Mouse (Mus musculus): ENCODE results near the gene Ubr4. TPM values are rescaled to one million over a fixed set of nuclear protein-coding genes. Genes with fewer than 3 reads are reported as not detected.
"Not testable (repeated sequence)": the region's sequence is repeated elsewhere in the genome, so short reads cannot be mapped to it uniquely, and the experiment has no call there.

Gene Ubr4
- total RNA-seq, 2 experiments from 2014 or later: 176 to 185 TPM

DNA sequence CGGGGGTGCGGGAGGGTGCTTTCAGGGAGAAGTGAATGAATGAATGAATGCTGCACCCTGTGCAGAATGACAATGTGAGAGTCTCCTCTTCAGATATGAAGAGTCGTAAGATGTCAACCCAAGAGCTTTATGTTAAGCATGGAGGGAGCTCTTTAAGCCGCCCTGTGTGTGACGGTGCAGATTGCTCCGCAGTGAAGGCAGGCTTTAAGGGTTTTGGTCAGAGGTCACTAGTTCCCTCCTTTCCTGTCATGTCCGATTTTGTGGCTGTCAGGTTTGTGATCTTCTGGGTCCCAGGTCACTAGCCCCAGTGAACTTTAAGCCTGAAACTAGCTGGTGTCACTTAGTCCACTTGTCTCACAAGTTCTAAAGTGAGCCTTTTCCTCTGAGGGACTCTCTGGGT lies 423 bp downstream of the Ubr4 start:
- intact Hi-C loops (cut with DNase I): no loop called here
- DNase-seq: no peak

DNA sequence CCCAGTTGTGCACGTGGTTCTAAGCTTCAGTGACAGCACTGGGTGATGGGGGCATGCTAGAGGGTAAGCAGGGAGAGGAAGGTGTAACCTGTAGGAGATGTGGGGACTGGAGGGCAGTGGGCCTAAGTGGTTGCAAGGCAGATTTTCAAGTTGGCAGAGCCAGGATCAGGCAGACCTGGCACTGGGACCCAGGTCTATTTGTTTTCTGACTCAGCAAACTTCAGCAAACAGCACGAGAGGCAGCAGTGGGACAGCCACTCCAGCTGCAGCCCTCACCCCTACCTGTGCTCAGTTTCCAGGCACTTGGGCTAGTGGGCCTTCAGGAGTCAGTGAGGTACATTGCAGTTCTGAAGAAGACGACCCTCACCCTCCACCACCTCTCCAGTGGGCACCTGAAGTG lies 4.8 kb downstream of the Ubr4 start:
- intact Hi-C loops (cut with DNase I): no loop called here
- no peak for DNase-seq

DNA sequence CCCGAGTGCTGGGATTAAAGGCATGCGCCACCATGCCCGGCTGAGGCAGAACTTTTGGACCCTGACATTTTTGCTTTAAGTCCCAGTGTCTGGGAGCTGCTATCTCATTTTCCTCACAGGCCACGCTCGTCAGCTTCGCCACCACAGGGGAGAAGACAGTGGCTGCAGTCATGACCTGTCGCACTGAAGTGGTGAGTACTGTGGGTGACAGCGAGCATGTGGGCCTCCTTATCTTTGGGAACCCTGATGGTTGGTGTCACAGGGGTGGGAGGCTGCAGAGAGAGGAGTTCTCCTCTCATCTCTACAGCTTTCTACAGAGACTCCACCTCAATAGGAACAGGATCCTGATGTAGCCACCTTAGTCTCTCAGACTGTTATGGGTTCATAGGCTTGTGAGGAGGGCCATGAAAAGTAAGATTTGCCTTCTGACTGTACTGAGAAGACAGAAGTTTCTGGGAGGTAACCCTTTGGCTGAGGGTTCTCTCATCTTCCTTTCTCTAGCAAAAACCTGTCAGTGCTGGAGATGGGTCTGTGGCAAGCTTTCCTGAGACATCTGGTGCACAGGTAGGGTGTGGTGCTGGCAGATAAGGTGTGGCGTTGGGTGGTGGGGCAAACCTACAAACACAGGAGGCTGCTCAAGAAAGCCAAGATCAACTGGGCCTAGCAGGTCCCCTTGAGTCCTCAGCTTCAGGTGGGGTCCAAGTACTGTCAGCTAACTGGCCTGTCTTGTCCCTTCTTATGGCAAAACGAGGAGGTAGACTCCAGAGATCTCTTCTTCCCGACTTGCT lies 8.5 kb downstream of the Ubr4 start:
- DNase-seq: no peak

DNA sequence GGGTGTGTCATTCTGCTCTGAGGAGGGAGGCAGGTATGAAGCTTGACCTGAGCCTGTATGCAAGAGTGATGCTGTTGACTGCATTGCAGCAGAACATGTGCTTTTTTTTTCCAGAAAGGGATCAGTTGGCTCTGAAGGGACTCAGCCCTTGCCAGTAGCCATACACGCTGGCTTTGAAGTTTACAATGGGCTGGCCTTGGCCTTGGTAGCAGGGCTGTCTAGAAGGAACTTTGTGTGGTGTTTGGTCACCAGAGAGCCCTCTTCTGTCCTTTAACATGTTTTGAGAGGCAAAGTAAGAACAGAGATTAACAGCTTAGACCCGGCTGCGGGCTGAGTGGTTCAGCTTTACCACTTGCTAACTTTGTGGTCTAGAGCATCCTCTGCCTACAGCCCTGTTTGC lies 14.9 kb downstream of the Ubr4 start:
- intact Hi-C loops (cut with DNase I): no loop called here
- DNase-seq: no peak

More for the DNA sequence above, 8.5 kb downstream of the Ubr4 start:
- intact Hi-C loops (cut with DNase I): no loop called here

DNA sequence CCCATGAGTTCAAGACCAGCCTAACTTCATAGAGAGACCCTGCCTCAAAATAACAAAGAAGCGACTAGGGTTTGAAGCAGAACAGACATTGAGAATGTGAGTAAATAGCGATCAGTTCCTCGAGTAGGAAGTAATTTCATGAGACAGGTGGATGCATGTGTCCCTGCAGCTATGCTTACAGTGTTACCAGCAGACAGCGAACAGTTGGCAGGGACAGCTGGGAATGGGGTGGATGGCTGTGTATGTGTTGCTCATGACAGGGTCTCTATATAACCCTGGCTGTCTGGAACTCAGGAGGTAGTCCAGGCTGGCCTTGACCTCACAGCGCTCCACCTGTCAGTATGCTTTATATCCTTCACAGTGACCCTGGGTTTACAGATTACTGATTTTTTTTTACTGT lies 15.6 kb downstream of the Ubr4 start:
- intact Hi-C loops (cut with DNase I): no loop called here
- DNase-seq: no peak

DNA sequence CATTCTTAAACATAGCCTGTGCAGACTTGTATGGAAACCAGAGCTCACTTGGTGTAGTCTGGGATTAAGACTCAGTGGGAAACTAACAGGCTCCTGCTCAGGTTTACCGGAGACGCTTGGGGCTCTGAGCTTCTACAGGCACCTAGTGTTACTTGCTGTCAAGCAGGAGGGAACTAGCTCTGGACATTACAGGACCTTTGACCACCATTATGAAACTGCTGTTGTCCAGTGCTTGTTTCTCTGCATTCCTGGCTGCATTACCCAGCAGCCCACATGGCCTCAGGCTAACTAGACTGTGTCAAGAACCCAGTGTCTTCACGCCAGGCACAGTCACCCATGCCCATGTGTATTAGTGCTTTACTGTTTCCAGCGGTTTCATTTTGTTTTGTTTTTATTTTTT lies 20.7 kb downstream of the Ubr4 start:
- intact Hi-C loops (cut with DNase I): no loop called here

DNA sequence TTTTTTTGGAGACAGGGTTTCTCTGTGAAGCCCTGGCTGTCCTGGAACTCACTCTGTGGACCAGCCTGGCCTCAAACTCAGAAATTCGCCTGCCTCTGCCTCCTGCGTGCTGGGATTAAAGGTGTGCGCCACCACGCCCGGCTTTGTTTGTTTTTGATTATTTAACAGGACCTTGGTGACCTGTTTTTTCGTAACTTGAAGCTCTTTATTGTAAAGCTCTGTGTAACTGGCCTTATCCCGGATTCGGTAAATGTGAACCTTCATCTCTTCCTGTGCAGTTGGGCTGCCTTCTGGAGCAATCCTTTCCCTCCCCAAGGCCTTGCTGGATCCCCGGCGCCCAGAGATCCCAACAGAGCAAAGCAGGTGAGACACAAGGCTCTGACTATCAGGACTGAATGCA lies 21.1 kb downstream of the Ubr4 start:
- intact Hi-C loops (cut with DNase I): no loop called here
- no peak for DNase-seq

More for the DNA sequence above, 20.7 kb downstream of the Ubr4 start:
- DNase-seq: no peak

DNA sequence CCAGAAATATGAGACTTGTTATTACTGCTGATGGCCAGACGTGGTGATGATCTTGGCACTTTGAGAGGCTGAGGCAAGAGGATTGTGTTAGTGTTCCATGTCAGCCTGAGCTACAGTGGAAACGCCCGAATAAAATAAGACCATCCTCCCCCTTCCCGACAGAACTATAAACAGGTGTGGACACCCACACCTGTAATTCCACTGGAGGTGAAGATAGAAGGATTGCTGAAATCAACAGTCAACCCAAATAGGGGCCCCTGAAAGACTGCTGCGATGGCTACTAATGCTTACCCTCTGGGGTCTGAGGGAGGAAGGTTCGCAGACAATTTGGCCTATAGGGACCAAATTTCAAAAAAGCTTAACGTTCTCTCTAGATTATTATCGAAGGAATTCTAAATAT lies 27.3 kb downstream of the Ubr4 start:
- intact Hi-C loops (cut with DNase I): no loop called here
- DNase-seq: no peak

DNA sequence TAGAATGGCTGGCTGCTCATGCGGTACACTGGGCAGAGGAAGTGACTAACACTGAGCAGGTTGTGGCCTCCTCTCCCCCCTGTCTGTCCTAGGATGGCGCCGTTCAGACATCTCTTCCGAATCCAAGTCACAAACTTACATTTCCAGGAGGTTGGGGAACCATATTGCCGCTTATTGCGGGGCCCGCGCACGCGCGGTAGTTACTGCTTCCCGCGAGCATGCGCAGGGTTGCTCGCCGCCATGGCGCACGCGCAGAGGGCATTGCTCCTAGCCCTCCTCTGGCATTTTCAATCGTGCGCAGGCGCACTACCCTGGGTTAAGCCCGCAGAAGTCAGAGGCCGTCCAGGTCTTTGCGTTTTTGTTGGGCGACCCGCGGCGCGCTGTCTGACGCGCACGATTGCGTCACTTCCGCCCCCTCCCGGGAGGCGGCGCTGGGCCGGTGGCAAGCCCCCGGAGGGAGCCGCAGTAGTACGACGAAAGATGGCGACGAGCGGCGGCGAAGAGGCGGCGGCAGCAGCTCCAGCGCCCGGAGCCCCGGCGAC lies 27.9 kb downstream of the Ubr4 start:
- intact Hi-C loops (cut with DNase I): no loop called here

DNA sequence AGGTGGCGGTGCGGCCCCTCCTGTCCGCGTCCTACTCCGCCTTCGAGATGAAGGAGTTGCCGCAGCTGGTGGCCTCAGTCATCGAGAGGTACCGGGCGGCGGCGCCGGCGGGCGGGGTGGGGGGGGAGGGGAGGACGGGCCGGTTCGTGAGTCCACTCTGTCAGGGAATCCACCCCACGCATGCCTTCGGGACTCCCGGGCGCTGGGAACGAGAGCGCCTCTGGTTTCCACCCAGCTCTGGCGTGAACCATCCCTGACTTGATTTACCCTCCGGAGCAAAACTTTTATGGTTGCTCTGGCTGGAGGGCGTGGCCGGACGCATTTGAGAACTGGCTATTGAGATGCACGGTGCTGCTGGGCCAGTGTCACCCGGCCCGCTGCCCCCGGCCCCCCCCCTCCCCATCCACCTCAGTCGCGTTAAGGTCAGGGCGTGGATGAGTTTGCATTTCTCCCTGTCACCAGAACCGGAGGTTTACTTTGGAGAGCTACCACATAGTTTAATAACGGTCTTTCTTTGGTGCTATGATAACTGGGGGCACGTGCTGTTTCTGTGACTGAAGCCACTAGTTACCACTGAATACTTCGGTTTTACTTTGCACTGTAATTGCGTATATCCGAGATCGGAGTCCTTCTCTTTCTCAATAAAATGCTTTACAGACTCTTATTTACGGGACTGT lies 28.5 kb downstream of the Ubr4 start:
- intact Hi-C loops (cut with DNase I): no loop called here
- DNase-seq: no peak

More for the DNA sequence above, 27.9 kb downstream of the Ubr4 start:
- peak; percentile 100 for DNase-seq

DNA sequence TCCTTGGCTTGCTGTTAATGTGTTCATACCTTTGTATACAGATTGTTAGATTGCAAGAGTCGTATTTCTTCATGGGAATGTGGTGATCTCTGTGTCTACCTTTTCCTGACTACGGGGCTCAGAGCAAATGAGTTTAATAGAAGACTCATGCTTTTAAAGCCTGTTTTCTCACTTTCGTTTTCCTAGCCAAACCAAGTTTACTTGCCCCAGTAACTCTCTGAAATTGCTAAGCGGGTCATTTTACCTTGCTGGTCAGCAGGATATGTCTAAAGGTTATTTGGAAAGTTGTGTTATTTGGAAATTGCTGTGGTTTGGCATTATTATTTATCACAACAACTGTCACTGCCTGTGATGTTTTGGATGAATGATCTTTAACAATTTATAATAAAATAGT lies 29.0 kb downstream of the Ubr4 start:
- intact Hi-C loops (cut with DNase I): no loop called here
- DNase-seq: no peak

DNA sequence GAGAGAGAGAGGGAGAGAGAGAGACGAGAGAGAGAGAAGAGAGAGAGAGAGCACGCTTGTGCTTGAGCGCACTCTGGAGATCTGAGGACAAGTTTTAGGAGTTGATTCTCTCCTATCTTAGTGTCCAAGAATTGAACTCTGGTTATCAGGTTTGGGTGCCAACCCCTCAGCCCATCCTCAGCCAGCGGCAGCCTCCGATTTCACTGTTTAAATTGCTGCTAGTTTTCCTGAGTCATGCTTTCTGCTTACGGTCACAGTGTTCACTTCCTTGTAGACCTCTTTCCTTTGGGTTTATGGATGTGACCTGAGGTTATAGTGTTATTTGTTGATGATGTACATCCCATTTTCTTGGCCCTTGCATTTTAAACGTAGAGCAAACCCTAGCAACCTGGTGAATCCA lies 29.8 kb downstream of the Ubr4 start:
- intact Hi-C loops (cut with DNase I): no loop called here
- DNase-seq: no peak

DNA sequence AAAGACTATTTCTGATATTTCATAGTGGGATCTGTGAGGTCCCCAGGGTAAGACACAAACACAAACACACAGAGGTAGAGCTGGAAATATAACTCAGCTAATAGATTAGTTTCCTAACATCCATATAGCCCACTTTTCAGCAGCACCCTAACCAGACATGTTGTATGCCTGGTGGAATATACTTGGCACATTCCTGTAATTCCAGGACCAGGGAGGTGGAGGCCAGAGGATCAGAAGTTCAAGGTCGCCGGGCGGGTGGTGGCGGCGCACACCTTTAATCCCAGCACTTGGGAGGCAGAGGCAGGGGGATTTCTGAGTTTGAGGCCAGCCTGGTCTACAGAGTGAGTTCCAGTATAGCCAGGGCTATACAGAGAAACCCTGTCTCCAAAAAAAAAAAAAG lies 33.4 kb downstream of the Ubr4 start:
- DNase-seq; intact Hi-C loops (cut with DNase I): not testable (repeated sequence)

DNA sequence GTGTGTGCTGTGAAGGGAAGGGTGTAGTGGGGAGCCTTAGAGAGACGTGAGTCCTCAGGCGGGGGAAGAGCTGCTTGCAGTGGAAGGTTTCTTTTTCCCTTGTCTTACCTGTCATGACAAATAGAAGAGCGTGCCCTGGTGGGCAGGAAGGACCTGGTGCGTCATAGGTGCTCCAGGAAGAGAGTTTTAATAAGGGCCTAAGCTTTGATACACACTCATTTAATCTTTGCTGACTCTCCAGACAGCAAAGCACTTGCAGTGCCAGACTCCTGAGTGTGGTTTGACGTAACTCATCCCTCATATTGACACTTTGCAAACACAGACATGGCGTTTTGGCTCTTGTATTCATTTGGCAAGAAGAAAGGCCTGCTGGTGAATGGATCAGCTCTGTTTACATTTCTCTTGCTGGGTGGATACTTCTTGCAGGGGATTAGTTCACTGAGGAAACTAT lies 34.5 kb downstream of the Ubr4 start:
- intact Hi-C loops (cut with DNase I): no loop called here
- no peak for DNase-seq

DNA sequence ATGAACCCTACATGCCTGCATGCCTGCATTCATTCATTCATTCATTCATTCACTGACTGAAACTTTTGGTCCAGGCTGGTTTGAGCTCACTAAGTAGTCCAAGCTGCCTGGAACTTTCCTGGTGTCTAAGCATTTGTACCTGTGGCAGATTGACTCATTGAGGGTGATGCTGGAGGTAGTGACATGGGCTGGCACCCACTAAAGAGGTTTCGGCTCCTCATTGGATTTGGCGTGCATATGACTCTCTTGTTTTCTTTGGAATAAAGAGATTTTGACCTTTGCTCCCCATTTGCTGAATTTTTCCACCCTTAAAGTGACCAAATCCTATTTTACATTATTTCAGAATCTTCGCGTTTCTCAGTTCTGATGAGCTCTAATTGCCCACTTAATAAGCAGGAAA lies 37.1 kb downstream of the Ubr4 start:
- DNase-seq: no peak
- intact Hi-C loops (cut with DNase I): no loop called here

DNA sequence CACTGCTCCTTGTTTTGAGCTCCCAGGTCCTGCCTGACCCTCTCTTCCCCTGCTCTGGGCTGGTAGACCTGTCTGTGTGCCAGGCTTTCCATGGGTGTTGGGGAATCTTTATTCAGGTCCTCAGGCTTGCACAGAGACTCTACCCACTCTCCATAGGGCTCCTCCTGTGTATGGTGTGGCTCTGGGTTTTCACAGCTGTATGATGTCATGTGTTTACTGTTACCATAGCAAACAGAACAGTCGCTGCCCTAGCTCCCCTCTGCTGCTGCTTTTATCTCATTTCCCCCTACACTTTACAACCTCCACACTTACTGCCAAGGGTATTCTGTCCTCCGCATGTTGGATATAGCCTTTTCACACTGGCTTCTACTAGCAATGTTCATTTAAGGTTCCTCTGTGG lies 43.0 kb downstream of the Ubr4 start:
- DNase-seq: no peak
- intact Hi-C loops (cut with DNase I): loop anchor here (5.0 kb wide), 1 partner anchor 37 kb away; no protein-coding TSS in a partner anchor

DNA sequence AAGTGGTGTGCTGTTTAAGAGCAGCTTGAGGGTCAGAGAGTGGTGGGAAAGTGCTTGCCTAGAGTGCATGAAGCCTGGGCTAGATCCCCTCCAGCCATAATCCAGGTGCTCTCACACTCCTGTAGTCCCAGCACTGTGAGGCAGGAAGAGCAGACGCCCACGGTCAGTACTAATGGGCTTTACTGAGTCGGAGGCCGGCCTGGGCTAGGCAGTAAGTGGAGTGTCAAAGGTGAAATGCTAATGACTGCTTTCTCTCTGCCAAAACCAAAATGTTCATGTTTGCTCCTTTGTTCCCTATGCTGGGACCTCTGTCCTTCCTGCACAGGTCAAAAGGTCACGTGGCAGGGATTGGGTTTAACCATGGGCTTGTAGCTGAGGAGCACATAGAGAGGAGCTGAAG lies 48.1 kb downstream of the Ubr4 start:
- DNase-seq: no peak
- intact Hi-C loops (cut with DNase I): no loop called here

DNA sequence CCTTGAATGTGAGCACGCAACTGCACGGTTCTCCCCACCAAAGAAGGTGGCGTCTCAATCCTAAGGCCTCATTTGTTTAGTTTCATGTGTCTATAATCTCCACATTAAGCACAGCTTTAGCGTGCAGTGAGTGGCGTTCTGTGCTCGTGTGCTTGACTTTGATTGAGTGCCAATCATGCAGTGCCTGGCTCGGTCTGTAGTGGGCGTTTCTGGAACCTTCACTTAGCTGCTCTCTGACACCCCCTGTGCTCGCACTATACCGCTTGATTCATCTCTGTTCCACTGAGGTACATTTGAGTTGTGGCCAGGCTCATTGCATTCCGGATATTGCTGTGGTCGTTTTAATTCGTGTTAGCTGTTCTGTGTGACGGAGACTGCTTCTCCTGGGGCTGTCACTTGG lies 50.8 kb downstream of the Ubr4 start:
- no peak for DNase-seq
- intact Hi-C loops (cut with DNase I): no loop called here

DNA sequence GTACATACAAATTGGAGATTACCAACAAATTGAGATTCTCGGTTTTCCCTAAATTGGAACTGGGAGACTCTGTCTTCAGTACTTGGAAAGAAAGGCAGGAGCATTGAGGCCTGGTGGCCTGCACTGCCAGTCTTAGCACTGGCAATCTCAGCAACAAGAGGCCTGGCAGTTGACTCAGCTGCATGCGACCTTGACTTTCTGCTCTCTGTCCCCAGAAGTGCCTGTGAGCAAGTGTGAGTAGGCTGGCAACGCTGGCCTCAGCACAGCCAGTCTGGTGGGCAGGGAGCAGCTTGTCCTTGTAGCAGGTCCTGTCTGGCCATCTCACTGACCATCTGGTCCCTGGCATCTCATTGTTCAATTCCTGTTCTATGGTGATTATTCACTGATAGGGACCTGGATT lies 58.9 kb downstream of the Ubr4 start:
- intact Hi-C loops (cut with DNase I): loop anchor here (5.0 kb wide), 1 partner anchor 41 kb away; no protein-coding TSS in a partner anchor
- DNase-seq: no peak

DNA sequence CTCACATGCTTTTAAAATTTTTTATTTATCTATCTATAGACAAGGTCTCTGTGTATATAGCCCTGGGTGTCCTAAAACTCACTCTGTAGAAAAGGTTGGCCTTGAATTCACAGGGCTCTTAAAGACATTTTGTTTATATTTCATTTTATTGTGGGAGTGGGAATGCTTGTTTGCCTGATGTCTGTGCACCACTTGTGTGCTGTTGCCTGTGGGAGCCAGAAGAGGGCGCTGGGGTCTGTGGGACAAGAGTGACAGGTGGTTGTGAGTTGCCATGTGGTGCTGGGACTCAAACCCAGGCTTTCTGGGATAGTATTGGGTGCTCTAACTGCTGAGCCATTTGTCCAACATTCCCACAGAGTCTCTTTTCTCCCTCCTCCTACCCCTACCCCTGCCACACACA lies 65.5 kb downstream of the Ubr4 start:
- no peak for DNase-seq
- intact Hi-C loops (cut with DNase I): no loop called here

DNA sequence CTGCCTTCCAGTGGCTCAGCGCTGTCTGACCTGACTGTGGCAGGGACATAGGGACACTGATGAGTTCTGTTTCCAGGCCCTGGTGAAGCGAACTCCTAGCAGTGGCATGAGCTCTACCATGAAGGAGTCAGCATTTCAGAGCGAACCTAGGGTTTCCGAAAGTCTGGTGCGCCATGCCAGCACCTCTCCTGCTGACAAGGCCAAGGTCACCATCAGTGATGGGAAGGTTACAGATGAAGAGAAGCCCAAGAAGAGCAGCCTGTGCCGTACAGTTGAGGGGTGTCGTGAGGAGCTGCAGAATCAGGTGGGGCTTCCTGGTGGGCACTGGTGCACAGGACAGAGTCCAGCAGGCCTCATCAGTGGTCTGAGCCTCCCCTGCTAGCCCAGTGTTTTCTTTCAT lies 69.2 kb downstream of the Ubr4 start:
- DNase-seq: no peak
- intact Hi-C loops (cut with DNase I): loop anchor here (5.0 kb wide), 1 partner anchor 41 kb away; no protein-coding TSS in a partner anchor

DNA sequence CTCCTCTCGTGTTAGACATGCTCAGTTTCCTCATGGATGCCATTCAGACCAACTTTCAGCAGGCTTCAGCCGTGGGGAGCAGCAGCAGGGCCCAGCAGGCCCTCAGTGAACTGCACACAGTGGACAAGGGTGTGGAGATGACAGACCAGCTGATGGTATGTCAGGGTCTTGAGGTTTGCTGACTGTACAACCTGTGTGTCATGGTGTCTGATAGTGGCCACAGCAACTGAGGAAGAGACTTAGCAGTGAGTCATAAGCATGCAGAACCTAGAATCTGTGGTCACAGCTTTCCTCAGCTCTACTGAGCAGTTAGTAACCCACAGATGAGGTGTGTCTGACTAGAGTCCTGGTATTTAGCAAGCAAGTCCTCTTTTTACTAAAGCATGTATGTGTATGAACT lies 70.0 kb downstream of the Ubr4 start:
- DNase-seq: no peak

More for the DNA sequence above, 70.0 kb downstream of the Ubr4 start:
- intact Hi-C loops (cut with DNase I): loop anchor here (5.0 kb wide), 1 partner anchor 40 kb away; no protein-coding TSS in a partner anchor
